Mouse (Mus musculus) hindbrain, postnatal 0 days (tissue): ENCODE results near the gene Gm38431. TPM values are rescaled to one million over a fixed set of nuclear protein-coding genes. Genes with fewer than 3 reads are reported as not detected.
"Not testable (repeated sequence)": the region's sequence is repeated elsewhere in the genome, so short reads cannot be mapped to it uniquely, and the experiment has no call there.

Source experiments
- ATAC-seq: fragments of 200-750 bp; cut with Nextera tagmentation; 2 replicates; pipeline ENCODE4 v1.8.0; 2017; ENCODE audit warnings: mild to moderate bottlenecking, moderate TSS enrichment, moderate library complexity
- DNase-seq: peaks from one replicate; pipeline ENCODE4 v3.0.0-alpha.2; 2015; ENCODE audit warnings: low spot score
- H3K27ac ChIP-seq: fragments of 300-500 bp; sonication (generic); 2 replicates; pipeline ENCODE4 v1.5.1; 2014; ENCODE audit warnings: mild to moderate bottlenecking
- H3K27me3 ChIP-seq: fragments of 300-500 bp; sonication (generic); 2 replicates; pipeline ENCODE4 v1.6.1; 2014; ENCODE audit warnings: low read length, mixed read lengths; ENCODE audit not compliant: insufficient read depth
- H3K36me3 ChIP-seq: fragments of 300-500 bp; sonication (generic); 2 replicates; pipeline ENCODE4 v1.6.1; 2014; ENCODE audit warnings: low read length, mixed read lengths; ENCODE audit not compliant: insufficient read depth
- H3K4me1 ChIP-seq: fragments of 300-500 bp; sonication (generic); 2 replicates; pipeline ENCODE4 v1.6.1; 2014; ENCODE audit warnings: antibody characterized with exemption, low read length, mixed read lengths; ENCODE audit not compliant: insufficient read depth
- H3K4me2 ChIP-seq: fragments of 300-500 bp; sonication (generic); 2 replicates; pipeline ENCODE4 v1.6.1; 2014; ENCODE audit warnings: low read depth, mild to moderate bottlenecking, low read length, moderate library complexity, mixed read lengths
- H3K4me3 ChIP-seq: fragments of 300-500 bp; sonication (generic); 2 replicates; pipeline ENCODE4 v1.5.1; 2014; ENCODE audit warnings: low read length
- H3K9ac ChIP-seq: fragments of 300-500 bp; sonication (generic); replicated peaks from 2 replicates; pipeline ENCODE4 v1.6.1; 2014; ENCODE audit warnings: mild to moderate bottlenecking, low read length, moderate library complexity, mixed read lengths
- H3K9me3 ChIP-seq: fragments of 300-500 bp; sonication (generic); 2 replicates; pipeline ENCODE4 v1.6.1; 2016; ENCODE audit warnings: low read length, mixed read lengths
- CTCF ChIP-seq: IDR thresholded peaks from 2 replicates; pipeline ENCODE4 v1.5.1; 2016; ENCODE audit warnings: antibody characterized with exemption, control low read depth, low read depth
- WGBS: fragments of 180-500 bp; shearing (Covaris S2); extraction: QIAGEN DNeasy Blood & Tissue Kit; methylation state at CpG from one replicate; pipeline ENCODE4 v1.1.7; 2014; 5-methylcytosine and 5-hydroxymethylcytosine counted together
- polyA plus RNA-seq: library from polyadenylated mRNA; unstranded; fragments of >200 nt; fragmentation: Nextera tagmentation; extraction: Ambion mirVana; gene quantifications from 2 replicates; pipeline ENCODE4 v1.2.1, GENCODE M21; 2015
- total RNA-seq: library from RNA; depleted of rRNA; stranded (reverse); fragments of >200 nt; gene quantifications from 2 replicates; pipeline ENCODE4 v1.2.3, GENCODE M21; 2014

The Gm38431 gene
- total and polyA plus RNA-seq, 2 experiments from 2014 or later: 0.96 to 2.7 TPM

DNA sequence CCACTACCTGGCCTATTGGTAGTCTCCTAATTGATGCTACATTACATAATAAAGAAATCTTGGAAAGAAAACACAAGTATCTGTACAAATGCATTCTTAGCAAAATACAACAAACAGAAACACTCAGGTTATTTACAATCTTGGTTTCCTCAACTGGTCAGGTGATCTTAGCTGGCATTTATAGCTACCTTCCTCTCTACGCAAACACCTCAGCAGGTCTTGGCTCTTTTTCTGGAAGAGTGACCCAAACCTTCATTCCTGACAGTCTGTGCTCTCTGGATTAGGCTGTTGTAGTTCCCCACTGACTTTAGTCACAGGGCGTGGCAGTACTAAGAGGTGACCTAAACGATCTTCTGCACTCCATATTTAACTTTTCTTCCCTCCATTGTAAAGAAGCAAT is 46.6 kb downstream of the Gm38431 start:
- Histone ChIP-seq H3K4me2 (no peak overlapping the region), H3K9me3 (no peaks in the 10 kb centered on the region), H3K9ac (no peak overlapping the region), H3K4me3 (no peak overlapping the region), H3K27ac (no peak overlapping the region), H3K4me1 (no peaks in the 10 kb centered on the region), H3K27me3 (no peaks in the 10 kb centered on the region), H3K36me3 (no peaks in the 10 kb centered on the region)
- WGBS: 83% methylated on average over 3 of the region's 3 CpGs
- no peak for TF ChIP-seq CTCF
- no peak for ATAC-seq
- DNase-seq: no peak

DNA sequence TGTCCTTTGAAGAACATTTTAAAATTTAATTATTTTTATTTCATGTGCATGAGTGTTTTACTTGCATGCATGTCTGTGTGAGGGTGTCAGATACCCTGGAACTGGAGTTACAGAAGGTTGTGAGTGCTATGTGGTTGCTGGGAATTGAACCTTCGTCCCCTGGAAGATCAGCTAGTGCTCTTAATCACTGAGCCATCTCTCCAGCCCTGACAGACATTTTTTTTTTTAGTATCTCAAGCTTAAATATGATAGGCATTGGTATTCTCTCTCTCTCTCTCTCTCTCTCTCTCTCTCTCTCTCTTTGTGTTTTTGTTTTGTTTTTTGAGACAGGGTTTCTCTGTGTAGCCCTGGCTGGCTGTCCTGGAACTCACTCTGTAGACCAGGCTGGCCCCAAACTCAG is 47.0 kb downstream of the Gm38431 start:
- H3K4me3 ChIP-seq, H3K27me3 ChIP-seq, ATAC-seq, H3K9me3 ChIP-seq, H3K36me3 ChIP-seq, H3K9ac ChIP-seq, H3K4me1 ChIP-seq, H3K4me2 ChIP-seq, H3K27ac ChIP-seq, DNase-seq: not testable (repeated sequence)
- WGBS: 63% methylated on average over 1 of the region's 1 CpGs

DNA sequence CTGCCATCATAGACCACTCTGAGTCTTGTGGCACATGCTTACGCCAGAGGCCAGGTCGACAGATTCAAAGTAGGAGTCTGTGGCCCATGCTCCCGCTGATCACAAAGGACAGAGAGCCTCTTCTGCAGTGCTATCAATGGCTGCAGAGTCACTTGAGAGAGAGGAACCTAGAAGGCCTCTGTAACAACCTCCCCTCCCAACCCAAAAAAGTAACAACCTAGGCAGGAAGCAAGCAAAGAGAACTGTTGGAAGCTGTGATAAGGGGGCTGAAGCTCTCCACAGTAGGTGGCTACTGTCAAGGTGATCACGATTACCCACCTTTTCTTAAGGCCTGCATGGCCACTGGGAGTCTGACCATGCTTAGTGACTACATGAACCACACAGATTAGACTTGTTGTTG is 48.2 kb downstream of the Gm38431 start:
- 82% methylated on average over 4 of the region's 4 CpGs for WGBS
- no peak for ATAC-seq
- no peaks in the 10 kb centered on the region for H3K4me1 ChIP-seq
- peaks cover 5% of the 10 kb centered on the region for H3K27me3 ChIP-seq
- H3K4me3 ChIP-seq: no peak overlapping the region
- no peak overlapping the region for H3K4me2 ChIP-seq
- H3K9me3 ChIP-seq: no peaks in the 10 kb centered on the region
- no peak for TF ChIP-seq CTCF
- H3K9ac ChIP-seq: no peak overlapping the region
- no peak for DNase-seq
- no peaks in the 10 kb centered on the region for H3K36me3 ChIP-seq
- no peak overlapping the region for H3K27ac ChIP-seq

DNA sequence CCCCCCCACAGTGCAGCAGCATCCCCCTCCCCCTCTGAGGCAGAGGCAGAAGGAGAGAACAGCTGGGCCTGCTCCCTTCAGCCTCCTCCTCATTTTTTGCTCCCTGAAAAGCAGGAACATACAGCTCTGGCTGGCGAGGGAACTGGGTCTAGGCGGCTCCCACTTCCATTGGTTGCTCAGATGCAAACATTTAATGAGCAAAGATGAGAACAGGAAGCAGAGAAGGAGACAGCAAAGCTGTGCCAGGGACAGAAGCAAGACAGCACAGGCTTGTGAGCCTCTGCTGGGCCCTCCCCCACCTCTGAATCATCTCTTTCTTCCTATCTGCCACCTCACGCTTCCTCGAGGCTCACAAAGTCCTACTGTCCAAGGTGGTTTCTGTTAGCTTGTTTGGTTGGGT is 50.5 kb downstream of the Gm38431 start:
- Histone ChIP-seq H3K27ac (no peak overlapping the region), H3K27me3 (peaks cover 27% of the 10 kb centered on the region), H3K9ac (no peak overlapping the region), H3K36me3 (no peaks in the 10 kb centered on the region), H3K9me3 (no peaks in the 10 kb centered on the region), H3K4me3 (no peak overlapping the region), H3K4me1 (peaks cover 18% of the 10 kb centered on the region), H3K4me2 (no peak overlapping the region)
- 34% methylated on average over 4 of the region's 4 CpGs for WGBS
- DNase-seq (no peak), ATAC-seq (no peak)
- TF ChIP-seq CTCF: no peak

DNA sequence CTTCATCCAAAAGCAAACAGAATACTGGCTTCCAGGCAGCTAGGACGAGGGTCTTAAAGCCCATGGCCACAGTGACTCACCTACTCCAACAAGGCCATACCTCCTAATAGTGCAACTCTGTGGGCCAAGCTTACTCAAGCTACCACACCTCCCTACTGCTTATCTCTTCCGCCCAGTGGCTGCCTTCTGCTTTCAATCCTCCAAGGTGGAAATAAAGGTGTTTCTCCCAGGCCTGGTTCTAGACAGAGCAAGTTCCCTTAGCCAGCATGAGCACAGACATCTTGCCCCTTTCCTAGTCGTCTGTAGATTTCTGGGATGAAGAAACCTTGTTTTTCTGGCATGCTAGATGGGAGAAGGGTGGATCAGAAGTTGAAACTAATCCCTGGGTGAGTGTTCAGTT is 52.0 kb downstream of the Gm38431 start:
- Histone ChIP-seq H3K9me3 (no peaks in the 10 kb centered on the region), H3K4me2 (no peak overlapping the region), H3K4me1 (peaks cover 21% of the 10 kb centered on the region), H3K36me3 (no peaks in the 10 kb centered on the region), H3K27ac (no peak overlapping the region), H3K4me3 (no peak overlapping the region), H3K27me3 (peaks cover 42% of the 10 kb centered on the region), H3K9ac (no peak overlapping the region)
- no peak for DNase-seq
- TF ChIP-seq CTCF: no peak
- no peak for ATAC-seq
- 66% methylated on average over 3 of the region's 3 CpGs for WGBS

DNA sequence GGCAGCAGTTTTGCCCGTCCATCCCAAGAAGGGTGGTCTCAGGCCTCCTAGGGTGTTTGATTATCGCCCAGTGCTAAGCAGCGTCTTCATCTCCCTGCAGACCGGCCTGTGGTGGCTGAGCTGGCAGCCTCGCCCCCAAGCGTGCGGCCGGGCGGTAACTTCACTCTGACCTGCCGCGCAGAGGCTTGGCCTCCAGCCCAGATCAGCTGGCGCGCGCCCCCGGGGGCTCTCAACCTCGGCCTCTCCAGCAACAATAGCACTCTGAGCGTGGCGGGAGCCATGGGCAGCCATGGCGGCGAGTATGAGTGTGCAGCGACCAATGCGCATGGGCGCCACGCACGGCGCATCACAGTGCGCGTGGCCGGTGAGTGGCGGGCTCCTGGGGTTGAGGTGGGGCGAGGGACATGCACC is 54.3 kb downstream of the Gm38431 start:
- H3K9ac ChIP-seq: peak overlapping the region; percentile 56
- peaks cover 33% of the 10 kb centered on the region for H3K4me1 ChIP-seq
- TF ChIP-seq CTCF: no peak
- H3K27ac ChIP-seq: no peak overlapping the region
- 2% methylated on average over 31 of the region's 31 CpGs for WGBS
- ATAC-seq (peak; percentile 70), DNase-seq (peak; percentile 69)
- peak overlapping the region; percentile 74 for H3K4me2 ChIP-seq
- no peaks in the 10 kb centered on the region for H3K9me3 ChIP-seq
- peaks cover 63% of the 10 kb centered on the region for H3K27me3 ChIP-seq
- H3K4me3 ChIP-seq: peak overlapping the region; percentile 46
- H3K36me3 ChIP-seq: no peaks in the 10 kb centered on the region

DNA sequence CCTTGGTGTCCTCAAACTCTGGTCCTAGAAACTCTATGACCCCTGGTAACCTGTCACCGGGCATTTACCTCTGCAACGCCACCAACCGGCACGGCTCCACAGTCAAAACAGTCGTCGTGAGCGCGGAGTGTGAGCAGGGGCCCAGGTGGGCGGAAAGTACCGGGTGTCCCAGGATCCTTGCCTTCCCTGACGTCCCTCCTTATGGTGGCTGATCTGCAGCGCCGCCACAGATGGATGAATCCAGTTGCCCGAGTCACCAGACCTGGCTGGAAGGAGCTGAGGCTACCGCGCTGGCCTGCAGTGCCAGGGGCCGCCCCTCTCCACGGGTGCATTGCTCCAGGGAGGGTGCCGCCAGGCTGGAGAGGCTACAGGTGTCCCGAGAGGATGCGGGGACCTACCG is 55.1 kb downstream of the Gm38431 start:
- peak overlapping the region; percentile 56; the same call in 1 of the 2 replicates for H3K9ac ChIP-seq
- 3% methylated on average over 22 of the region's 22 CpGs for WGBS
- H3K27me3 ChIP-seq: peaks cover 68% of the 10 kb centered on the region
- no peak overlapping the region for H3K27ac ChIP-seq
- H3K4me1 ChIP-seq: peaks cover 41% of the 10 kb centered on the region
- H3K9me3 ChIP-seq: no peaks in the 10 kb centered on the region
- peak overlapping the region; percentile 46 for H3K4me3 ChIP-seq
- no peak for ATAC-seq
- TF ChIP-seq CTCF: peak; percentile 13; the same call in 1 of the 2 replicates
- no peak for DNase-seq
- H3K4me2 ChIP-seq: peak overlapping the region; percentile 74
- H3K36me3 ChIP-seq: no peaks in the 10 kb centered on the region
